Mouse (Mus musculus): ENCODE data around the gene Lpar3. TPM values are rescaled to one million over a fixed set of nuclear protein-coding genes. Genes with fewer than 3 reads are reported as not detected.
"Not testable (repeated sequence)": the region's sequence is repeated elsewhere in the genome, so short reads cannot be mapped to it uniquely, and the experiment has no call there.

Gene Lpar3
- polyA plus RNA-seq, 1 experiment: 0.01 TPM

DNA sequence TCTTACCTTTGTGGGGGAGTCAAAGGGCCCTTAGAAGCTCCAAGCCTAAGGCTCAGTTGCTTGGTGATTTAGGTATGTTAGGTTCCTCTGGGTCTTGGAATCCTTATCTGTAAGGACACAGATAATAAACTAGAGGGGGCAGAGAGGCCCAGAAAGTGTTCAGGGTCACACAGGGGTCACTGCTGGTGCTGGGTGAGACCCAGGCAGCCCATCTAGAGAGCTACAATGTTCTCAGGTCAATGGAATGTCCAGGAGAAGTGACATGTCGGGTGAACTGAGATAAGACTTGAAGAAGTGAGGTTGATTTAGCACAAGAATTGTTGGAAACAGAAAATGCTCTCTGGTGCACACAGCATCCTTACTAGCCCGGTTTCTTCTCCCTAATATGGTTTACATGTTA lies 16.4 kb upstream of the Lpar3 start:
- TF ChIP-seq GATA1 (IDR thresholded peaks at IDR 0.05; ENCODE audit: low read length): no peak
- TF ChIP-seq TAL1 (IDR thresholded peaks at IDR 0.05; ENCODE audit: low read length): no peak
- Histone ChIP-seq H3K4me3 (replicated peaks) (no peak overlapping the region), H3K9me3 (ENCODE audit: control insufficient read depth, low read length) (no peaks in the 10 kb centered on the region), H3K36me3 (ENCODE audit: control insufficient read depth) (no peaks in the 10 kb centered on the region), H3K27me3 (ENCODE audit: control insufficient read depth) (no peaks in the 10 kb centered on the region), H3K4me1 (ENCODE audit: control insufficient read depth) (no peaks in the 10 kb centered on the region)

DNA sequence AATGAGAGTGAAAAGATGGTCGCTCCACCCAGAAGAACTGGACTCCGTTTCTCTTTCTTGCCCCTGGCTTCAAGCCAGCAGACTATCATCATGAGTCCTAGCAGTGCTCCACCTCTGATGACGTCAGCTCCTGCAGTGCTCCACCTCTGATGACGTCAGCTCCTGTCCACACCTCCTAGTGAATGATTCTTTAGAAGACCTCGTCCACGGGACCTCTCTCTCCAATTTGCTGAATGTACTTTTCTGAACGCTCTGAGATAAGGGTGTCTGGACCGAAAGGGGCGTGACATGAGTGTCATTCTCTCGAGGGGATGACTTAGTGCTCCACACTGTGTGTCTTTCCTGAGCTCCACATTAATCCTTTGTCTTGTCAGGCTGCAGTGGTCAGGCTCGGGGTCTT lies 15.5 kb upstream of the Lpar3 start:
- TF ChIP-seq TAL1 (IDR thresholded peaks at IDR 0.05; ENCODE audit: low read length) (no peak), GATA1 (IDR thresholded peaks at IDR 0.05; ENCODE audit: low read length) (no peak)
- no peaks in the 10 kb centered on the region for H3K36me3 ChIP-seq (ENCODE audit: control insufficient read depth)
- no peaks in the 10 kb centered on the region for H3K4me1 ChIP-seq (ENCODE audit: control insufficient read depth)
- no peaks in the 10 kb centered on the region for H3K9me3 ChIP-seq (ENCODE audit: control insufficient read depth, low read length)
- no peaks in the 10 kb centered on the region for H3K27me3 ChIP-seq (ENCODE audit: control insufficient read depth)
- H3K4me3 ChIP-seq (replicated peaks): no peak overlapping the region

DNA sequence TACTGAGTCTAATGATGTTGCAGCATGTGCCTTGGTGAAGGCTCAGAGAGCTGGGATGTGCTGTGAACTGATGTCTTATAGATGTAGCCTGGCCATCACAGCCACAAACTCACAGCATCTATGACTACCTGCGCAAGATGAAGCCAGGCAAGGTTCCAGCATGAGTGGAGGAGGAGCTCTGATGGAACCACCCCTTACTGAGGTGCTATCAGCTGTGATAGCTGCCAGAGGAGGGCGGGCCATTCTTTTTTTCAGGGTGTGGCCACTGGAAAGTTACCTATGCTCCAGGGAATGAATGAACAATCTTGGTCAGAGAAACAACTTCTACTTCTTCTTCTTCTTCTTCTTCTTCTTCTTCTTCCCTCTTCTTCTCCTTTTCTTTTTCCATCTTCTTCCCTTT lies 14.1 kb upstream of the Lpar3 start:
- H3K36me3 ChIP-seq (ENCODE audit: control insufficient read depth): no peaks in the 10 kb centered on the region
- H3K4me3 ChIP-seq (replicated peaks): no peak overlapping the region
- H3K9me3 ChIP-seq (ENCODE audit: control insufficient read depth, low read length): no peaks in the 10 kb centered on the region
- H3K27me3 ChIP-seq (ENCODE audit: control insufficient read depth): no peaks in the 10 kb centered on the region
- no peaks in the 10 kb centered on the region for H3K4me1 ChIP-seq (ENCODE audit: control insufficient read depth)
- no peak for TF ChIP-seq TAL1 (IDR thresholded peaks at IDR 0.05; ENCODE audit: low read length)
- TF ChIP-seq GATA1 (IDR thresholded peaks at IDR 0.05; ENCODE audit: low read length): no peak

DNA sequence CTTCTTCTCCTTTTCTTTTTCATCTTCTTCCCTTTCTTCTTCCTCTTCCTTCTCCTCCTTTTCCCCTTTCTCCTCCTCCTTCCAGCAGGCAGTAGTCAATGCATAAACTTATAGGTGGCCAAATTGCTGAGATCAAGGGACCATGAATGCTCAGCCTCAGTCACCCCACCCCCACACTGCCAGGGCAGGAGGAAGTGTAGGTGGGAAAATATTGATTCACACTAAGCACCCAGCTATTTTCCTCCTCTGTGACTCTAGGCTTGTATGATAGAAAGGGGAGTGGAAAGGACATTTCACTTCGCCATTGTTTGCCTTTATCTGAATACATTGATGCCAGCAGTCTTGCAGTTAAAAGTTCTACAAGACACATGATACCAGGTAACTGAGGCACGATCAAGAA lies 13.3 kb upstream of the Lpar3 start:
- no peak for TF ChIP-seq TAL1 (IDR thresholded peaks at IDR 0.05; ENCODE audit: low read length)
- TF ChIP-seq GATA1 (IDR thresholded peaks at IDR 0.05; ENCODE audit: low read length): no peak

DNA sequence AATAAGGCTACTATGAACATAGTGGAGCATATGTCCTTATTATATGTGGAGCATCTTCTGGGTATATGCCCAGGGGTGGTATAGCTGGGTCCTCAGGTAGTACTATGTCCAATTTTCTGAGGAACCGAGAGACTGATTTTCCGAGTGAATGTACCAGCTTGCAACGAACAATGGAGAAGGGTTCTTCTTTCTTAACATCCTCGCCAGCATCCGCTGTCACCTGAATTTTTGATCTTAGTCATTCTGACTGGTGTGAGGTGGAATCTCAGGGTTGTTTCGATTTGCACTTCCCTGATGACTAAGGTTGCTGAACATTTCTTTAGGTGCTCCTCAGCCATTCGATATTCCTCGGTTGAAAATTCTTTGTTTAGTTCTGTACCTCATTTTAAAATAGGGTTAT lies 11.0 kb upstream of the Lpar3 start:
- not testable (repeated sequence) for H3K9me3 ChIP-seq (ENCODE audit: control insufficient read depth, low read length); H3K4me1 ChIP-seq (ENCODE audit: control insufficient read depth); H3K4me3 ChIP-seq (replicated peaks); H3K27me3 ChIP-seq (ENCODE audit: control insufficient read depth); H3K36me3 ChIP-seq (ENCODE audit: control insufficient read depth)

More for the DNA sequence above, 13.3 kb upstream of the Lpar3 start:
- no peaks in the 10 kb centered on the region for H3K4me1 ChIP-seq (ENCODE audit: control insufficient read depth)
- no peak overlapping the region for H3K4me3 ChIP-seq (replicated peaks)
- no peaks in the 10 kb centered on the region for H3K36me3 ChIP-seq (ENCODE audit: control insufficient read depth)
- H3K27me3 ChIP-seq (ENCODE audit: control insufficient read depth): no peaks in the 10 kb centered on the region
- H3K9me3 ChIP-seq (ENCODE audit: control insufficient read depth, low read length): no peaks in the 10 kb centered on the region

DNA sequence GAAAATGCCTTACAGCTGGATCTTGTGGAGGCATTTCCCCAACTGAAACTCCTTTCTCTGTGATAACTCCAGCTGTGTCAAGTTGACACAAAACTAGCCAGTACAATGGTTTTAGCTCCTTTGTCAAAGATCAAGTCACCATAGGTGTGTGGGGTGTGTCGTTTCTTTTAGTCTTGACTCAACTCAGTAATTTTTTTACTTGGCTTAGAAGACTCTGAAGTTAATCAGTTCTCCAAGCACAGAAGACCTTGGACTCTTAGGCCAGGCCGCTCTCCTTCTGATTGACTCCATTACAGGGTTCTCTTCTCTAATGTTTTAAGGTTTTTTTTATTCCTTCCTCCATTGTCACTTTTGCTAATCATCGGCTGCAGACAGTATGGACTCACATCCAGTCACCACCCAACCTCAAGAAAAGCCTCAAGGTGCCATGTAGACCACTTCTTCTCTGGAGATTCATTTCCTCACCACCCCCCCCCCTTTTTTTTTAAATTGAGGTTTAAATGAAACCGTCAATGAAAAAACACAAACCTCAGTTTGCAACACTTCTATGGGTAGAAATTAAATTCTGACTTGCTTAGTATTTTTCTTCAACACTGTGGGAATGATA lies 9.5 kb upstream of the Lpar3 start:
- Histone ChIP-seq H3K4me1 (ENCODE audit: control insufficient read depth) (no peaks in the 10 kb centered on the region), H3K36me3 (ENCODE audit: control insufficient read depth) (no peaks in the 10 kb centered on the region), H3K9me3 (ENCODE audit: control insufficient read depth, low read length) (no peaks in the 10 kb centered on the region), H3K4me3 (replicated peaks) (no peak overlapping the region), H3K27me3 (ENCODE audit: control insufficient read depth) (no peaks in the 10 kb centered on the region)
- TF ChIP-seq GATA1 (IDR thresholded peaks at IDR 0.05; ENCODE audit: low read length): no peak
- no peak for TF ChIP-seq TAL1 (IDR thresholded peaks at IDR 0.05; ENCODE audit: low read length)

DNA sequence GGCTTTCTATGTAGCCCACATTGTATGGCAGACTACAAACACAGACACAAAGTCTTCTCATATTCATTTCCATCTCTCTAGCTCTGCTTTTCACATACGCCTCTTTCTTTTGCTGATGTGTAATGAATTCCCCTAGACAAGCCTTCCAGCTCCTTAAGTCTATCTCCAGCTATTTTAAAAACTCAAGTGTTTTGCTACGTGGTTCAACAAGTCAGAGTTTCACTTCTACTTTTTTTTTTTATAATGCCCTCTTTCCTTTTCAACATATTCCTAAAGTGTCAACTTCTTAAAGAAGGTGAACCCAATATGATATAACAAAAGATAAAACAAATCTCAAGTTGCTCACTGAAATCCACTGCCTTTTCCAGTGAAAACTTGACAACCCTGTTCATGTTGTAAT lies 8.8 kb upstream of the Lpar3 start:
- Histone ChIP-seq H3K9me3 (ENCODE audit: control insufficient read depth, low read length) (no peaks in the 10 kb centered on the region), H3K36me3 (ENCODE audit: control insufficient read depth) (no peaks in the 10 kb centered on the region), H3K4me1 (ENCODE audit: control insufficient read depth) (no peaks in the 10 kb centered on the region), H3K4me3 (replicated peaks) (no peak overlapping the region), H3K27me3 (ENCODE audit: control insufficient read depth) (no peaks in the 10 kb centered on the region)
- TF ChIP-seq TAL1 (IDR thresholded peaks at IDR 0.05; ENCODE audit: low read length) (no peak), GATA1 (IDR thresholded peaks at IDR 0.05; ENCODE audit: low read length) (no peak)

DNA sequence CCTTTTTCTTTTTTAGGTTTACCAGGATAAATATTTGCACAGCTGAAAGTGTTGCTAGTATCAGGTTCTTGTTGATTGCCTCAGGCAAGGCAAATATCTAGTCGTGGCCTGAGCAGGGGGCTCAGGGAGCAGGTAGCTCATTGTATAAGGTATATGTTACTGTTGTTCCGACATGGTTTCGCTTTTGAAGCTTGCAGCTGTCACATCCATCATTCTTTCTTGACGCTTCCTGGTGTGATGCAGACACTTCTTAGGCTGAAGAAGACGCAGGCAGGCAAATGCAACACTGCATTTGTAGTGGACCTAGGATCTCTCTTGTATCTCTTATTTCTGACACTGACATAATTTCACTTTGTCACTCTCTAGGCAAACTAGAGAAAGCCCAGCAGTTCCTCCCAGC lies 7.4 kb upstream of the Lpar3 start:
- no peaks in the 10 kb centered on the region for H3K4me1 ChIP-seq (ENCODE audit: control insufficient read depth)
- H3K4me3 ChIP-seq (replicated peaks): no peak overlapping the region
- no peaks in the 10 kb centered on the region for H3K36me3 ChIP-seq (ENCODE audit: control insufficient read depth)
- TF ChIP-seq TAL1 (IDR thresholded peaks at IDR 0.05; ENCODE audit: low read length) (no peak), GATA1 (IDR thresholded peaks at IDR 0.05; ENCODE audit: low read length) (no peak)
- H3K27me3 ChIP-seq (ENCODE audit: control insufficient read depth): no peaks in the 10 kb centered on the region
- no peaks in the 10 kb centered on the region for H3K9me3 ChIP-seq (ENCODE audit: control insufficient read depth, low read length)

DNA sequence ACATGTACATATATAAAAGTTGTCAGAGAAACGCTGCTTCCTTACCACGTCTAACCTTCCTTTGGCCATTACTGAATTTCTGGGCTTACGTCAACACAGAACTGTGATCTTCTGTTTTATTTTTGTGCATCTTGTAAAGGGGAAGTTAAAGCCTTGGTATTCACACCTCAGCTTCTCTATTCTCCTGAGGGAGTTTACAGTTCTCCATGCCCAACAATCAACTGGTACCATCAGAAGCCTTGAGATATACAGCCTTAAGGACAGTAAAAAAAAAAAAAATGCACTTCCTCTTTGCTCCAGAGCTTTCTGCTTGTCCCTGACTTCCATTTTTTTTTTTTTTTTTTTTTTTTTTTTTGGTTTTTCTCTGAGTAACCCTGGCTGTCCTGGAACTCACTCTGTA lies 4.2 kb upstream of the Lpar3 start:
- no peaks in the 10 kb centered on the region for H3K9me3 ChIP-seq (ENCODE audit: control insufficient read depth, low read length)
- H3K27me3 ChIP-seq (ENCODE audit: control insufficient read depth): peaks cover 22% of the 10 kb centered on the region
- no peak overlapping the region for H3K4me3 ChIP-seq (replicated peaks)
- H3K36me3 ChIP-seq (ENCODE audit: control insufficient read depth): no peaks in the 10 kb centered on the region
- no peak for TF ChIP-seq TAL1 (IDR thresholded peaks at IDR 0.05; ENCODE audit: low read length)
- no peak for TF ChIP-seq GATA1 (IDR thresholded peaks at IDR 0.05; ENCODE audit: low read length)
- no peaks in the 10 kb centered on the region for H3K4me1 ChIP-seq (ENCODE audit: control insufficient read depth)

DNA sequence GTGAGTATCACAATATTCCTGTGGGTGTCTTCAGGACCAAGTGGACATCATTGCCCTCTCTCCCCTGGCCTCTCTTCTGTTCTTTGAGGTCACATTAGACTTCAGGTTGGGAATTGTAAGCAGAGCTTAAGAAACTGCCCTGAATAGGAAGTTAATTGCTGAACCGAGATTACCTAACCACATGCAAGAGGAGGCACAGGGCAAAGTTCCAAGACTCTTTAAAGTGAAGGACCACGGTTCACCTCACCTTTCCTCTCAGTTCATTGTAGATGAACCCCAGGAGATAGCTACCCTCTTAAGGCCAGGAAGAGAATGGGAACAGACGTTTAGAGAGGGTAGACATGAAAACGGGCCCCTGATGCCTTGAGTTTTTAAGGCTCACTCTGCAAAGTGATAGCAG lies 3.5 kb downstream of the Lpar3 start:
- H3K27me3 ChIP-seq (ENCODE audit: control insufficient read depth): peaks cover 32% of the 10 kb centered on the region
- H3K36me3 ChIP-seq (ENCODE audit: control insufficient read depth): no peaks in the 10 kb centered on the region
- no peak for TF ChIP-seq TAL1 (IDR thresholded peaks at IDR 0.05; ENCODE audit: low read length)
- no peak for TF ChIP-seq GATA1 (IDR thresholded peaks at IDR 0.05; ENCODE audit: low read length)

More for the DNA sequence above, 3.5 kb downstream of the Lpar3 start:
- Histone ChIP-seq H3K4me1 (ENCODE audit: control insufficient read depth) (no peaks in the 10 kb centered on the region), H3K9me3 (ENCODE audit: control insufficient read depth, low read length) (no peaks in the 10 kb centered on the region), H3K4me3 (replicated peaks) (no peak overlapping the region)
